Mouse (Mus musculus) liver, adult 2 months (tissue): ENCODE results near the gene Nedd4.

ENCODE experiments used
- CTCF ChIP-seq: fragments of 200-500 bp; IDR thresholded peaks from 2 replicates; pipeline ENCODE4 v1.5.1; 2011; ENCODE audit warnings: low read depth, low read length, control low read depth
- POLR2A ChIP-seq: fragments of 200-500 bp; IDR thresholded peaks from 2 replicates; pipeline ENCODE4 v1.6.1; 2011; ENCODE audit warnings: low read length, control low read depth; ENCODE audit not compliant: insufficient read depth; ENCODE audit errors: extremely low read depth

DNA sequence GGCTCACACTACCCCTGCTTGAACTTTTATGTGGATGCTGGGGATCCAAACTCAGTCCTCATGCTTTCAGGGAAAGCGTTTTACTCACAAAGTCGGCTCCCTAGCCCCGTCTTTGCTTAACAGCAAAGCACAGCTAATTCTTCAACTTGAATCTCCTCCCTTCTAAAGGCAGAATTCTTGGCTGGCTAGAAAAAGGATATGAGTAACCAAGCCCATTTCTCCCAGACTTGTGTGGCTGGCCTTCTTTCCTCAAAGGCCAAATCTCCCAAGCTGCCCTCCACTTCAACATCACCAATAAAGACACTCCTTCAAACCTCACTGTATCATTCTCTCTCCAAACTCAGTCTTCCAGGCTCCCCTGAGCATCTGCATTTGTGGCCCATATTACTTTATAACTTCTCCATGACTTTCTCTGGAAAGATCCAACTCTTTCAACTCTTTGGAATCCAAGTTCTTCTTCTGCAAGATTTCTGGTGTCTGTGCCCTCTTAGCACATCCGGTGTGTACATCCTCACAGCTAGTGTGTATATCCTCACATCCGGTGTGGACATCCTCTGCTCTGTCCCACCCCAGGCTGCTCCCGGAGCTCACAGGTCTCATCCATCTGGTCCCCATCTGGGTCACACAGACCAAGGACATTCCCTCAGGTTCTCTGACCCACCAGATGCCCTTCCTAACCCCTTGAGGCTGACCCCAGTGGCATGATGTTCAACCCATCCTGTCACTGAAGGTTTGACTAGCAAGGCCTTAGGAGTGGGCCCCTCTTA is 18.3 kb upstream of the Nedd4 start:
- TF ChIP-seq CTCF (no peak), POLR2A (no peak)
